Mouse (Mus musculus) heart, postnatal 10 days (tissue): ENCODE measurements around the gene Ccr9. TPM values are rescaled to one million over a fixed set of nuclear protein-coding genes. Genes with fewer than 3 reads are reported as not detected.
"Not testable (repeated sequence)": the region's sequence is repeated elsewhere in the genome, so short reads cannot be mapped to it uniquely, and the experiment has no call there.

Experiments
- DNase-seq, 2 experiments: peaks; one replicate each; pipeline ENCODE4 v3.0.0; 2021
- intact Hi-C: fragments of 180-260 bp; cut with DNase I; formaldehyde crosslinking; loops from one replicate; pipeline ENCODE4 v1.15.1; 2025
- total RNA-seq, 2 experiments: library from RNA; stranded (reverse); gene quantifications; 2 replicates each; pipeline ENCODE4 v1.2.3; 2021

Gene Ccr9
- total RNA-seq, 2 experiments from 2014 or later: 0.42 to 0.62 TPM

- no peak for DNase-seq
- intact Hi-C loops: loop anchor here (5.0 kb wide), 1 partner anchor 72 kb away; no protein-coding TSS in a partner anchor
Measured at GRCm38 (mm10) chr9:123709226-123709625, 31.0 kb downstream of the Ccr9 start.

GRCm38 (mm10) chr9:123713111-123713510 is 34.9 kb downstream of the Ccr9 start:
- DNase-seq: no peak
- intact Hi-C loops: loop anchor here (2.0 to 10.0 kb wide), 2 partner anchors 84 to 258 kb away; no protein-coding TSS in a partner anchor

DNA sequence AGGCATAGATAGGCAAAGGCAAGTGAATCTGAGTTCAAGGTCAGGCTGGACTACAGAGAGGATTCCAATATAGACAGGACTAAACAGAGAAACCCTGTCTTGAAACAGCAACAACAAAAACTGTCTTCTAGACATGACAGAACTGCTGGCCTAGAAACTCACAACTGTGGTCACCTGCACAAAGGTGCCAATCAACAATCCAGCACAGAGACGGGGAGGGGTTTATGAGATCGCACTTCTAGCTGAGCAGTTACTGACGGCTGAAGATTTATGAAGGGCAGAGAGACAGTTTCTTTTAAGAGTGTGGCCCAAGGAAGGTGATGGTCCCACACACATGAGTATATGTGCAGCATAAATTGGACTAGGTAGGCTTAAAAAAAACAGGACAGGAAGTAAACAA is 38.1 kb downstream of the Ccr9 start:
- intact Hi-C loops: loop anchor here (10.0 kb wide), 1 partner anchor 262 kb away; no protein-coding TSS in a partner anchor
- no peak for DNase-seq

DNA sequence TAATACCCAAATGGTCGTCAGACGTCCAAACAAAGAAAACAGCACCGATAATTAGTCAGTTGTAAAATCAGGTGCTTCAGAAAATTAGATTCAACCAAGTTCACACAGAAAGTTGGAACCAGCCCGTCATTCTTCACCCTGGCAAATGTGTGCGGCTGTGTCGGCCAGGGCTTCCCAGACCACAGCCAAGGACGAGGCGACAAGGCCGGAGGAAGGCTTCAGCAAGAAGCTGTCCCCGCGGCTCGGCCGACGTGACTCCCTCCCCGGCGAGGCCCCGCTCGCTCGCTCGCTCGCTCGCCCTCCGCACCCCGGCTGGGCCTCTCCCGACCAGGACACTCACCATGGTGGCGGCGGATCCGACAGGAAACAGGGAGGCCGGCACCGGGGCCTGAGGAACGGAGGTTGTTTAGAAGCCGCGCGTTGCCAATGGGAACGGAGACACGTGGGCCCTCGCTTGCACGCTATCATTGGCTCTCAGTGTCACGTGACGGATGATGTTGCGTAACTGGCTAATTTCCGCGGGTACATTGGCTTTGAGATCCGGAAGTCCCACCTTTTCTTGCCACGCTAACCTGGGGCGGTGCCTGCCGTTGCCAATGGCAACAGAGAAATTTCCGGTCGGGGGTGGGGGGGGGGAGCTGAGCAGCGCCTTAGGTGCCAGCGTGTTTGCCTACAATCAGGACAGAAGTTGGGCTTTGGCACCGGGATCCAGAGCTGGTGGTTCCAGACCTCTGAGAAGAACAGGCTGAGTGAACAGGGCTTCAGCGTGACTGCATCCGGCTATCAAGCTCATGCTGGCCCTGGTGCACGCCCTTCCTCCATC is 39.2 kb downstream of the Ccr9 start, which contains the start of gene Lztfl1:
Gene Lztfl1, minus strand, starts transcription at position 512 of the 823 bp plus-strand sequence.
- intact Hi-C loops: loop anchor here (10.0 kb wide), 1 partner anchor 263 kb away; no protein-coding TSS in a partner anchor
- peak; percentile 97 for DNase-seq

GRCm38 (mm10) chr9:123722737-123723493 is 44.7 kb downstream of the Ccr9 start:
- no peak for DNase-seq
- intact Hi-C loops: no loop called here

- intact Hi-C loops: no loop called here
- DNase-seq: no peak
Measured at GRCm38 (mm10) chr9:123731271-123731670, 53.0 kb downstream of the Ccr9 start.

DNA sequence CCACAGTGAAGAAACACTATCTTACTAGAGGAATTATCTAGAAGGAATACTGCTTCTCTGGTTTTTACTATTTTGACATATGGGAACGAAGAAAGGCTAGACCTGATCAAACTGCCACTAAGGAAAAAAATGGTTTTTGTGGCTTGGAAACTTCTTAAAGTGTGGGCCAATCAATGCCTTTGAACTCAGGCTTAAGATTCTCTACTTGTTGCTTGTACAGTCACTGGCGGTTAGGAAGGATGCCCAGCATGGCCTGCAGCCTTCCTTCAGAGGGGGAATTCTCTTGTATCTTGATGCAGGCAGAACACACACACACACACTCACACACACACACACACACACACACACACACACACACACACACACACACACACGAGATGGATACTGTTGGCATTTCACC is 55.9 kb downstream of the Ccr9 start:
- no peak for DNase-seq
- intact Hi-C loops: no loop called here

- intact Hi-C loops: no loop called here
Measured at GRCm38 (mm10) chr9:123740799-123741198, 62.6 kb downstream of the Ccr9 start.

GRCm38 (mm10) chr9:123749687-123750086 is 71.4 kb downstream of the Ccr9 start:
- intact Hi-C loops, DNase-seq: not testable (repeated sequence)

More at GRCm38 (mm10) chr9:123740799-123741198, 62.6 kb downstream of the Ccr9 start:
- no peak for DNase-seq

- intact Hi-C loops: no loop called here
- peak in 1 of 2 experiments; percentile 22 for DNase-seq
Measured at GRCm38 (mm10) chr9:123754333-123754732, 76.1 kb downstream of the Ccr9 start.

DNA sequence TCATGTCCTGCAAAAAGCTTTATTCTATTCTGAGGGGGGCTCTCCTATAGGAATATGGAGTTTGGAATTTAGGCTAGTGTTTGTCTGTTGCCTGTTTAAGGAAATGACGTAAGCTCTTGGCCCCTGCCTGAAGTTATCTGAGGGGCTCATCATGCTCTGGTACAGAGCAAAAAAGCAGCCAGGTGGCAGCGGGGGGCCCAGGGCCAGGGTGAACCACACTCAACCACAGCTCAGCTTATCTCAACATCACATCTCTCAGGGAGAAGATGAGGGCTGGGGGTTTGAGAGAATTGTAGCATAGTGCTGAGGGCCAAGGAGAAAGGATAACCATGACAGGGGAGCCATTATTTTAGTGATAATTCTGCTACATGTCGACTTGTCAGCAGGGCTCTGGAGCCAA is 78.5 kb downstream of the Ccr9 start:
- intact Hi-C loops: no loop called here
- DNase-seq: no peak

- intact Hi-C loops: no loop called here
- no peak for DNase-seq
Measured at GRCm38 (mm10) chr9:123757326-123757725, 79.1 kb downstream of the Ccr9 start.

- no peak for DNase-seq
Measured at GRCm38 (mm10) chr9:123758156-123758555, 79.9 kb downstream of the Ccr9 start.

GRCm38 (mm10) chr9:123758645-123759044 is 80.4 kb downstream of the Ccr9 start:
- DNase-seq: no peak
- intact Hi-C loops: no loop called here

More at GRCm38 (mm10) chr9:123758156-123758555, 79.9 kb downstream of the Ccr9 start:
- intact Hi-C loops: no loop called here

DNA sequence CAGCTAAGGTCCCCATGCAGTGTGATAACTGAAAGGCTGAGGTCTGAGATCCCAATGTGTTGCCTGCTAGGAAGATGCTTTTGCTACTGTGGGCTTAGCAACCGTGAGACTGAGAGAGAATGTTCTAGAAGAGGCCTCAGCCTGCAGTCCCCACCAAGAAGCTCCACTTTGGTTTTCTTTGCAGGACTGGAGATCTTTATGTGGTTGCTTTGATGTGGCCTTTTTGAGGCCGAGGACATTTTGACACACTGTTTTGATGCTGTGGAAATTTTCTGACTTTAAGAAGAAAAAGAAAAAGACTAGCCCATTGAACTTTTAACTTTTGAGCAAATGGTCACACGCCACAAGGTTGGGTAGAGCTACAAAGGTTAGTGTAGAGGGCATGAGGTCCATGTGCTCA is 82.6 kb downstream of the Ccr9 start:
- intact Hi-C loops: no loop called here

GRCm38 (mm10) chr9:123762886-123763285 is 84.6 kb downstream of the Ccr9 start:
- intact Hi-C loops: no loop called here
- DNase-seq: peak; percentile 24 to 32

More for the DNA sequence above, 82.6 kb downstream of the Ccr9 start:
- no peak for DNase-seq

DNA sequence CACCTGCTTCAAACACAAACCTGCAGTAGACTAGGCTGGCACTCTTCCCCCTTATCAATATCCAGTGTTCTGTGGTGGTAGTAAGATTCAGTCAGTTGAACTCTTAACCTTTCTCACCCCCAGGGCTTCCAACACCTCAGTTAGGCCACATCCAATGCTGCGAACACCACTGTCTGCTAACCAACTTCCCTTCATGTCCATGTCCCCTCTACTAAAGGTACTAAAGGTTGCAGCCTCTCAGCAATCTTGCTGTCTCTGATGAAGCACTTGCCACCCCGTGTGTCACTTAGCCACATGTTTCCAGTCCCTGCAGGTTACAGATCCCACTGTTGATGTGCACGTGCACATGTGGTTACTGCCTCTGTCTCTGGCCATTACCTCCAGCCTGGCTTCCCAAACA is 85.5 kb downstream of the Ccr9 start:
- no peak for DNase-seq
- intact Hi-C loops: no loop called here

DNA sequence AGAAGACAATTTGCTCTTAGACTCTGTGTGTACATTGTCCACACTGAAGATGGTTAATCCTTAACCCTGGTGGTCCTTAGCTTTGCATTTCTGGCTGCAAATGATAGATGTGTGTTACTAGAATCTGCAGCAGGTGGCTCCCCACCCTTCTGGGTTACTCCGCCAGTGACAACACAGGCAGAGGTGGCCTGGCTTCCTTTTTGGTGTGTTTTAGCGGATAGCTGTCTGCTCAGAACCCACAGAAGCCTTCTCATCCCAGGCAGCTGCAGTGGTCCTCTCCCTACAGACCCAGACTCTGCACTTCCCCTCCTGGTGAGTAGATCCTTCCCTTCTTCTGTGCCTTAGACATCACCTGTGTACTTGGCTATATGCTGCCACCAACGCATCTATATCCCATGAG is 88.8 kb downstream of the Ccr9 start:
- intact Hi-C loops: no loop called here
- DNase-seq: no peak

GRCm38 (mm10) chr9:123768443-123768842 is 90.2 kb downstream of the Ccr9 start:
- DNase-seq: no peak
- intact Hi-C loops: no loop called here

GRCm38 (mm10) chr9:123769532-123769931 is 91.3 kb downstream of the Ccr9 start:
- intact Hi-C loops: no loop called here
- DNase-seq: peak; percentile 18 to 22

GRCm38 (mm10) chr9:123773299-123773698 is 95.1 kb downstream of the Ccr9 start:
- peak in 1 of 2 experiments; percentile 28 for DNase-seq
- intact Hi-C loops: not testable (repeated sequence)
